Mouse (Mus musculus) olfactory bulb, adult 2 months (tissue): Measurements from ENCODE around the gene Cmtm7.

Experiments used
- CTCF ChIP-seq: fragments of 200-500 bp; IDR thresholded peaks from 2 replicates; pipeline ENCODE4 v1.5.1; 2012; ENCODE audit warnings: low read depth, mild to moderate bottlenecking, low read length, moderate library complexity; ENCODE audit not compliant: insufficient read depth
- POLR2A ChIP-seq: fragments of 200-500 bp; IDR thresholded peaks from 2 replicates; pipeline ENCODE4 v1.6.1; 2012; ENCODE audit warnings: mild to moderate bottlenecking, low read depth, low read length, moderate library complexity; ENCODE audit not compliant: insufficient read depth

DNA sequence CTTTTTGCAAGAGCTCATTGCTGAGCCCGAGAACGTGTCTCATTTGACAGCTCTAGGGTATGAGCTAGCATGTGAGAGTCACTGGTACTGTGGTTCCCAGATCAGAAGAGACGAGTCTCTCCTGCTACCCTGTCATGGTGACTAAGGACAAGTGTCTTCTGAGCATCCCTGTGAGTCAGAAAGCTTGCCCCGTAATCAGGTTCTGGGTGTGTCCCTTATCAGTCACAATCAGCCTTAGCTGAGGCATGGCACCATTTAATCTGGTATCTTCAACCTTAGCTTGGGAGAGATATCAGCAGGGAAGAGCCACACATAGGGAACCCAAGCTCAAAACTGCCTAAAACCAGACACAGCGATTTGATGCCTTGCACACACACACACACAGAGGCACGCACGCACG is 7.0 kb upstream of the Cmtm7 start:
- TF ChIP-seq CTCF (no peak), POLR2A (no peak)
